Comparison of ENCODE assay signal across 8 mouse cellular contexts in genomic region chr1:92640393-92640792, GRCm38 (mm10). TPM values are rescaled to one million over a fixed set of nuclear protein-coding genes. Genes with fewer than 3 reads are reported as not detected.
A peak's percentile ranks its signal among the peaks of the same experiment; 100 is the strongest.
DNase-seq lines count a peak whose midpoint lies in the region; ATAC-seq lines count a peak whose summit lies in the region.

No protein-coding gene starts in this region.

- peaks cover 20% of the 10 kb centered on the region for H3K4me1 ChIP-seq in lung, embryonic 15.5 days
- H3K4me1 ChIP-seq in embryonic facial prominence, embryonic 14.5 days (ENCODE audit: control insufficient read depth, insufficient read depth, low read length) = peaks cover 13% of the 10 kb centered on the region
- H3K4me1 ChIP-seq in limb, embryonic 15.5 days = peaks cover 22% of the 10 kb centered on the region

- no peak overlapping the region for H3K4me3 ChIP-seq in lung, embryonic 15.5 days
- H3K4me3 ChIP-seq in embryonic facial prominence, embryonic 14.5 days (ENCODE audit: low read depth, low read length) = peak overlapping the region; percentile 1; the same call in 1 of the 2 replicates
- H3K4me3 ChIP-seq in limb, embryonic 15.5 days = peak overlapping the region; percentile 97

- H3K36me3 ChIP-seq in lung, embryonic 15.5 days = peaks cover 22% of the 10 kb centered on the region; the same call in 1 of the 2 replicates
- peaks cover 39% of the 10 kb centered on the region for H3K36me3 ChIP-seq in embryonic facial prominence, embryonic 14.5 days (ENCODE audit: control insufficient read depth, insufficient read depth, low read length)
- H3K36me3 ChIP-seq in limb, embryonic 15.5 days = peaks cover 43% of the 10 kb centered on the region

- ATAC-seq in lung, embryonic 15.5 days (ENCODE audit: borderline replicate concordance, extremely low read depth, low FRiP score, low TSS enrichment) = no peak
- no peak for ATAC-seq in embryonic facial prominence, embryonic 14.5 days (ENCODE audit: low read depth)
- no peak for ATAC-seq in limb, embryonic 15.5 days (ENCODE audit: insufficient number of reproducible peaks, low FRiP score, low TSS enrichment, low read depth)

- no peaks in the 10 kb centered on the region for H3K27me3 ChIP-seq in lung, embryonic 15.5 days
- H3K27me3 ChIP-seq in embryonic facial prominence, embryonic 14.5 days (replicated peaks; ENCODE audit: control insufficient read depth, insufficient read depth, low read length) = no peaks in the 10 kb centered on the region
- no peaks in the 10 kb centered on the region; the same call in 1 of the 2 replicates for H3K27me3 ChIP-seq in limb, embryonic 15.5 days

- whole genome bisulfite sequencing in lung, embryonic 15.5 days = 82% methylated on average over 6 of the region's 6 CpGs
- 89% methylated on average over 6 of the region's 6 CpGs for WGBS in embryonic facial prominence, embryonic 14.5 days
- 88% methylated on average over 6 of the region's 6 CpGs for WGBS in limb, embryonic 15.5 days

- no peak overlapping the region for H3K9ac ChIP-seq in lung, embryonic 15.5 days
- peak overlapping the region; percentile 97 for H3K9ac ChIP-seq in embryonic facial prominence, embryonic 14.5 days (ENCODE audit: low read depth, low read length)
- H3K9ac ChIP-seq in limb, embryonic 15.5 days = peak overlapping the region; percentile 95; the same call in 1 of the 2 replicates

- H3K4me2 ChIP-seq in lung, embryonic 15.5 days = peak overlapping the region; percentile 84
- peak overlapping the region; percentile 97 for H3K4me2 ChIP-seq in embryonic facial prominence, embryonic 14.5 days (ENCODE audit: low read depth, low read length)
- peak overlapping the region; percentile 84; the same call in 1 of the 2 replicates for H3K4me2 ChIP-seq in limb, embryonic 15.5 days

- no peak overlapping the region for H3K27ac ChIP-seq in lung, embryonic 15.5 days
- no peak overlapping the region for H3K27ac ChIP-seq in embryonic facial prominence, embryonic 14.5 days (replicated peaks; ENCODE audit: low read depth, low read length)
- no peak overlapping the region for H3K27ac ChIP-seq in limb, embryonic 15.5 days

- DNase-seq in lung, postnatal 10 days = no peak
- no peak for DNase-seq in embryonic facial prominence, embryonic 14.5 days (ENCODE audit: low spot score)
- peak; percentile 40 for DNase-seq in thymus, postnatal 0 days (ENCODE audit: low spot score)
- DNase-seq in yolk sac, embryonic 10.5 days (ENCODE audit: low spot score) = no peak
- DNase-seq in layer of hippocampus, adult 18-20 months (ENCODE audit: low spot score in 2 of 2) = no peak
- DNase-seq in layer of hippocampus, postnatal 14 days (ENCODE audit: low spot score in 2 of 2) = no peak

- no peaks in the 10 kb centered on the region for H3K9me3 ChIP-seq in lung, embryonic 15.5 days
- no peaks in the 10 kb centered on the region for H3K9me3 ChIP-seq in embryonic facial prominence, embryonic 14.5 days (ENCODE audit: control insufficient read depth, low read length)
- no peaks in the 10 kb centered on the region for H3K9me3 ChIP-seq in limb, embryonic 15.5 days

RNA-seq across cellular contexts. Expression of gene Cops9, which starts 1.4 kb away (rescaled TPM):
- 354 and 385 TPM in 2 replicates for polyA plus RNA-seq in lung, embryonic 15.5 days (2015; fragmentation: Nextera tagmentation; extraction: Ambion mirVana)
- polyA plus RNA-seq in embryonic facial prominence, embryonic 14.5 days (2014; fragmentation: Nextera tagmentation; extraction: Ambion mirVana) = 425 and 478 TPM in 2 replicates
- 335 and 393 TPM in 2 replicates for polyA plus RNA-seq in limb, embryonic 15.5 days (2015; fragmentation: Nextera tagmentation; extraction: Ambion mirVana)
- 459 and 464 TPM in 2 replicates for polyA plus RNA-seq in thymus, postnatal 0 days (2015; fragmentation: Nextera tagmentation; extraction: Ambion mirVana)
- 100 to 1,000 TPM; 321 to 334 TPM for total RNA-seq in layer of hippocampus, adult 18-20 months (2021)
- total RNA-seq in layer of hippocampus, postnatal 14 days (2021) = 100 to 1,000 TPM; 315 to 327 TPM

RNA-seq across cellular contexts. Expression of gene Otos, which starts 8.2 kb away (rescaled TPM):
- 0.31 TPM in 1 of 2 replicates, not detected in the other for polyA plus RNA-seq in lung, embryonic 15.5 days (2015; fragmentation: Nextera tagmentation; extraction: Ambion mirVana)
- 0.12 and 0.51 TPM in 2 replicates for polyA plus RNA-seq in embryonic facial prominence, embryonic 14.5 days (2014; fragmentation: Nextera tagmentation; extraction: Ambion mirVana)
- 0.12 TPM in 1 of 2 replicates, not detected in the other for polyA plus RNA-seq in limb, embryonic 15.5 days (2015; fragmentation: Nextera tagmentation; extraction: Ambion mirVana)
- polyA plus RNA-seq in thymus, postnatal 0 days (2015; fragmentation: Nextera tagmentation; extraction: Ambion mirVana) = 2.0 and 4.0 TPM in 2 replicates
- total RNA-seq in layer of hippocampus, adult 18-20 months (2021) = 1 to 10 TPM in 1 of 2 experiments, under 1 TPM in 1; 0.91 to 1.0 TPM
- total RNA-seq in layer of hippocampus, postnatal 14 days (2021) = 1 to 10 TPM in 1 of 2 experiments, under 1 TPM in 1; 0.60 to 1.0 TPM

RNA-seq across cellular contexts. Expression of gene Olfr12, which starts 22.8 kb away (rescaled TPM):
- not detected in 2 replicates for polyA plus RNA-seq in lung, embryonic 15.5 days (2015; fragmentation: Nextera tagmentation; extraction: Ambion mirVana)
- 0.07 TPM in 1 of 2 replicates, not detected in the other for polyA plus RNA-seq in embryonic facial prominence, embryonic 14.5 days (2014; fragmentation: Nextera tagmentation; extraction: Ambion mirVana)
- polyA plus RNA-seq in limb, embryonic 15.5 days (2015; fragmentation: Nextera tagmentation; extraction: Ambion mirVana) = not detected in 2 replicates
- not detected in 2 replicates for polyA plus RNA-seq in thymus, postnatal 0 days (2015; fragmentation: Nextera tagmentation; extraction: Ambion mirVana)
- total RNA-seq in layer of hippocampus, adult 18-20 months (2021) = not detected
- total RNA-seq in layer of hippocampus, postnatal 14 days (2021) = under 1 TPM in 1 of 2 experiments, not detected in 1; 0.07 TPM

RNA-seq across cellular contexts. Expression of gene Olfr1410, which starts 34.8 kb away (rescaled TPM):
- polyA plus RNA-seq in lung, embryonic 15.5 days (2015; fragmentation: Nextera tagmentation; extraction: Ambion mirVana) = not detected in 2 replicates
- polyA plus RNA-seq in embryonic facial prominence, embryonic 14.5 days (2014; fragmentation: Nextera tagmentation; extraction: Ambion mirVana) = not detected in 2 replicates
- polyA plus RNA-seq in limb, embryonic 15.5 days (2015; fragmentation: Nextera tagmentation; extraction: Ambion mirVana) = not detected in 2 replicates
- polyA plus RNA-seq in thymus, postnatal 0 days (2015; fragmentation: Nextera tagmentation; extraction: Ambion mirVana) = not detected in 2 replicates
- not detected for total RNA-seq in layer of hippocampus, adult 18-20 months (2021)
- total RNA-seq in layer of hippocampus, postnatal 14 days (2021) = under 1 TPM in 1 of 2 experiments, not detected in 1; 0.14 TPM

RNA-seq across cellular contexts. Expression of gene Olfr1411, which starts 46.2 kb away (rescaled TPM):
- not detected in 2 replicates for polyA plus RNA-seq in lung, embryonic 15.5 days (2015; fragmentation: Nextera tagmentation; extraction: Ambion mirVana)
- polyA plus RNA-seq in embryonic facial prominence, embryonic 14.5 days (2014; fragmentation: Nextera tagmentation; extraction: Ambion mirVana) = not detected in 2 replicates
- polyA plus RNA-seq in limb, embryonic 15.5 days (2015; fragmentation: Nextera tagmentation; extraction: Ambion mirVana) = not detected in 2 replicates
- polyA plus RNA-seq in thymus, postnatal 0 days (2015; fragmentation: Nextera tagmentation; extraction: Ambion mirVana) = not detected in 2 replicates
- total RNA-seq in layer of hippocampus, adult 18-20 months (2021) = not detected
- total RNA-seq in layer of hippocampus, postnatal 14 days (2021) = not detected
